Mouse (Mus musculus): ENCODE results near the gene Isl2.

- TF ChIP-seq POLR2A (IDR thresholded peaks at IDR 0.05; ENCODE audit: insufficient read depth, low read length) (no peak), EP300 (IDR thresholded peaks at IDR 0.05; ENCODE audit: insufficient read depth, low read depth, low read length) (no peak), CTCF (IDR thresholded peaks at IDR 0.05; ENCODE audit: low read depth, low read length) (no peak)
Observed at GRCm38 (mm10) chr9:55540391-55540770, 1.9 kb downstream of the Isl2 start.
